19 mouse cellular contexts compared by ENCODE assay signal in genomic region chr11:108333006-108333405, GRCm38 (mm10). TPM values are rescaled to one million over a fixed set of nuclear protein-coding genes. Genes with fewer than 3 reads are reported as not detected.
"Had no signal": no experiment of that assay in that cellular context is flagged by ENCODE, and none has a peak within 500 bp of the region (broad histone marks: within the 10 kb centered on the region; RNA-seq: fewer than 3 reads in every experiment).

No protein-coding gene starts in this region.

- H3K36me3 ChIP-seq: neural tube, embryonic 12.5 days; neural tube, embryonic 13.5 days; neural tube, embryonic 15.5 days; stomach, embryonic 15.5 days had no signal

- DNase-seq: retina, postnatal 1 day; right cerebral cortex, adult 18-20 months; right cerebral cortex, postnatal 14 days; right cerebral cortex, postnatal 4 days; spleen, adult 18-20 months; thymus, adult 18-20 months; thymus, adult 2 months; thymus, postnatal 14 days; thymus, postnatal 25 days; thymus, postnatal 36 days; thymus, postnatal 4 days had no signal

- H3K4me1 ChIP-seq: stomach, embryonic 15.5 days had no signal

- H3K27ac ChIP-seq: neural tube, embryonic 12.5 days; neural tube, embryonic 13.5 days; neural tube, embryonic 15.5 days; stomach, embryonic 15.5 days; stomach, postnatal 0 days had no signal

- H3K27me3 ChIP-seq: neural tube, embryonic 12.5 days; neural tube, embryonic 13.5 days; neural tube, embryonic 15.5 days; stomach, embryonic 15.5 days had no signal

- H3K9me3 ChIP-seq: neural tube, embryonic 12.5 days; neural tube, embryonic 13.5 days; neural tube, embryonic 15.5 days; stomach, embryonic 15.5 days had no signal

- H3K9ac ChIP-seq: neural tube, embryonic 12.5 days; neural tube, embryonic 13.5 days; neural tube, embryonic 15.5 days; stomach, embryonic 15.5 days had no signal

- H3K4me3 ChIP-seq: neural tube, embryonic 12.5 days; neural tube, embryonic 13.5 days; neural tube, embryonic 15.5 days; stomach, embryonic 15.5 days had no signal

- H3K4me2 ChIP-seq: neural tube, embryonic 12.5 days; neural tube, embryonic 13.5 days; neural tube, embryonic 15.5 days; stomach, embryonic 15.5 days had no signal

RNA-seq across cellular contexts. Expression of gene Apoh, which starts 10.1 kb away (rescaled TPM):
- total RNA-seq: neutrophil, adult 5-6 weeks had no signal
- polyA plus RNA-seq: neural tube, embryonic 12.5 days; neural tube, embryonic 14.5 days; spleen, adult 2 months had no signal
